Mouse (Mus musculus) testis, adult 2 months (tissue): Measurements from ENCODE around the gene Olfr1419. TPM values are rescaled to one million over a fixed set of nuclear protein-coding genes. Genes with fewer than 3 reads are reported as not detected.
A peak's percentile ranks its signal among the peaks of the same experiment; 100 is the strongest.
"Not testable (repeated sequence)": the region's sequence is repeated elsewhere in the genome, so short reads cannot be mapped to it uniquely, and the experiment has no call there.

Source experiments
- H3K27ac ChIP-seq: fragments of 200-500 bp; 2 replicates; pipeline ENCODE4 v1.5.1; 2012; ENCODE audit warnings: low read depth, low read length; ENCODE audit not compliant: control insufficient read depth, insufficient read depth
- H3K27me3 ChIP-seq: fragments of 200-500 bp; 2 replicates; pipeline ENCODE4 v1.6.1; 2012; ENCODE audit warnings: mild to moderate bottlenecking, low read length, moderate library complexity; ENCODE audit not compliant: control insufficient read depth, insufficient read depth
- H3K36me3 ChIP-seq: fragments of 200-500 bp; 2 replicates; pipeline ENCODE4 v1.6.1; 2012; ENCODE audit warnings: mild to moderate bottlenecking, low read length; ENCODE audit not compliant: control insufficient read depth, insufficient read depth
- H3K4me1 ChIP-seq: fragments of 200-500 bp; 2 replicates; pipeline ENCODE4 v1.6.1; 2012; ENCODE audit warnings: low read length; ENCODE audit not compliant: control insufficient read depth, insufficient read depth
- H3K4me3 ChIP-seq: fragments of 200-500 bp; 2 replicates; pipeline ENCODE4 v1.5.1; 2012; ENCODE audit warnings: low read depth, mild to moderate bottlenecking, low read length, moderate library complexity, mixed read lengths; ENCODE audit not compliant: control insufficient read depth
- CTCF ChIP-seq: fragments of 200-500 bp; IDR thresholded peaks from 2 replicates; pipeline ENCODE4 v1.5.1; 2012; ENCODE audit warnings: low read depth, mild to moderate bottlenecking, inconsistent platforms, low read length, moderate library complexity; ENCODE audit not compliant: control insufficient read depth, insufficient read depth, insufficient replicate concordance
- POLR2A ChIP-seq: fragments of 200-500 bp; IDR thresholded peaks from 2 replicates; pipeline ENCODE4 v1.6.1; 2012; ENCODE audit warnings: low read depth, mild to moderate bottlenecking, inconsistent platforms, low read length, moderate library complexity; ENCODE audit not compliant: control insufficient read depth
- polyA plus RNA-seq: library from polyadenylated mRNA; depleted of rRNA; stranded (reverse); fragments of >200 nt; gene quantifications from 2 replicates; pipeline ENCODE4 v1.2.3, GENCODE M21; 2012; rRNA removed

The Olfr1419 gene
- polyA plus RNA-seq, result 0.05 and 0.06 TPM in 2 replicates

- Histone ChIP-seq H3K4me3 (no peak within 1 kb of the TSS), H3K4me1 (peaks cover 3% of the 10 kb centered on the region; the same call in 1 of the 2 replicates), H3K27ac (no peak within 1 kb of the TSS), H3K27me3 (no peaks in the 10 kb centered on the region), H3K36me3 (no peaks in the 10 kb centered on the region)
- TF ChIP-seq POLR2A, result no peak
- no peak for TF ChIP-seq CTCF
These were observed at the start of gene Olfr1419 for GRCm38 (mm10) chr19:11875006-11875405. TSS of gene Olfr1419 (minus strand) at chr19:11875106.

DNA sequence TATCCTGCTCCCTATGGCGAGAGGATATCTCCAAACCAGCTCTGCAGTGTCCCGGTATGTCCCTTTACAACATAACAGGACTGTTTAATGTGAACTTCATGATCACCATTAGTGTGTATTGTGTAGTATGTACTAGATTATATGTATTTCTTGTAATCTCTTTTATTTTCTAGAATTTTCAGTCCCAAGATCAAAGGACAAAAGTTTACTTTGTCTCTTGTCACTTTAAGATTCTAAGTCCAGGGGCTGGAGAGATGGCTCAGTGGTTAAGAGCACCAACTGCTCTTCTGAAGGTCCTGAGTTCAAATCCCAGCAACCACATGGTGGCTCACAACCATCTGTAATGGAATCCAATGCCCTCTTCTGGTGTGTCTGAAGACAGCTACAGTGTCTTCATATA, 47.6 kb upstream of the Olfr1419 start:
- not testable (repeated sequence) for H3K4me3 ChIP-seq, H3K36me3 ChIP-seq, H3K27me3 ChIP-seq, H3K4me1 ChIP-seq, H3K27ac ChIP-seq

GRCm38 (mm10) chr19:11922068-11922467, 47.2 kb upstream of the Olfr1419 start:
- H3K4me3 ChIP-seq, result no peak overlapping the region
- no peak overlapping the region for H3K27ac ChIP-seq
- TF ChIP-seq POLR2A, result no peak
- no peak for TF ChIP-seq CTCF
- peaks cover 2% of the 10 kb centered on the region; the same call in 1 of the 2 replicates for H3K36me3 ChIP-seq
- no peaks in the 10 kb centered on the region for H3K27me3 ChIP-seq
- no peaks in the 10 kb centered on the region for H3K4me1 ChIP-seq

DNA sequence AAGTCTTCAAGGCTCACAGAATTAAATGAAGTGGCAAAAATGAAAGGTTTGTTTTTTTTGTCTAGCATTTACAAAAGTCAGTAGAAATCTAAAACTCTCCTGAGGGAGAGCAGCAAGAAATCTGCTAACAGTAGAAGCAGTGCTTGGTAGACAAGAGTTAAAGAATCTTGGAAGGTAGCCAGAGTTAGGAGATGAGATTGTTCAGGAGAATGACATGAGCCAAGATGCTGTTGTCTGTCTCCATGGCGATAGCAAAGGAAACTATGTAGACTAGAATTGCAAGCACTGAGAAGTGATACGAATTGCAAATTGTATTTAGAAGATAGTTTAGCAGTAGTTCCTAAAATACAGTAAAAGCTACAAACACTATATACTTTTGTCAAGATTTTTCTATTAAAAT, 40.9 kb upstream of the Olfr1419 start:
- Histone ChIP-seq H3K4me1 (peaks cover 3% of the 10 kb centered on the region), H3K27ac (no peak overlapping the region), H3K36me3 (no peaks in the 10 kb centered on the region; the same call in 1 of the 2 replicates), H3K4me3 (no peak overlapping the region), H3K27me3 (no peaks in the 10 kb centered on the region)
- no peak for TF ChIP-seq POLR2A
- no peak for TF ChIP-seq CTCF

DNA sequence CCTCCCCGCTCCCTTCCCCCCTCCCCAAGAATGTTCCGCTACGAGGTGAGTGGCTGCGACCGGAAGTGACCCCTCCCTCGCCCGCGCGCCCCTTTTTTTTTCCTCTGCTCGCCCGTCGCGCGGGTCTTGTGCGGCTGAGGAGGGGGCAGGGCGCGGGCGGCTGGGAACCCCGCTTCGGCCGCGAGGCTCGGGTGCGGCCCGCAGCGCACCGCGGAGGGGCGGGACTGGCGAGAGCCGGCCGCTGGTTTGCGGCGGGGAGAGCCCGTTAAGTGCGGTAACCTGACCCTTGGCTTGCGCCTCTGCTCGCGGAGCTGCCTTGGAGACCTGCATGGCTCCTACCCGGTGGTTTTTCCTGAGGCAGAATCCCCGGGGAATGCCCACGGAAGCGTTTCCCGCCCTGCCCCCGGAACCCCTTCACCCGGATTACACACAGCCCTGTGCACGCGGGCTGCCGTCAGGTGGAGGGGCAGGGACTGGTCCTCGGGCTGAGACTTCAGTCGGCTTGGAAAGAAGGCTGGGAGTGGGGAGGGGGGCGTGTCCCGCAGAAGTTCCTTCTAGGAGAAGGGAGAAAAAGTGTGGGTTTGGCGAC, 37.7 kb upstream of the Olfr1419 start:
- Histone ChIP-seq H3K36me3 (no peaks in the 10 kb centered on the region), H3K27me3 (no peaks in the 10 kb centered on the region), H3K4me1 (peaks cover 3% of the 10 kb centered on the region), H3K4me3 (peak overlapping the region; percentile 94), H3K27ac (peak overlapping the region; percentile 95)
- TF ChIP-seq POLR2A, result no peak
- no peak for TF ChIP-seq CTCF

DNA sequence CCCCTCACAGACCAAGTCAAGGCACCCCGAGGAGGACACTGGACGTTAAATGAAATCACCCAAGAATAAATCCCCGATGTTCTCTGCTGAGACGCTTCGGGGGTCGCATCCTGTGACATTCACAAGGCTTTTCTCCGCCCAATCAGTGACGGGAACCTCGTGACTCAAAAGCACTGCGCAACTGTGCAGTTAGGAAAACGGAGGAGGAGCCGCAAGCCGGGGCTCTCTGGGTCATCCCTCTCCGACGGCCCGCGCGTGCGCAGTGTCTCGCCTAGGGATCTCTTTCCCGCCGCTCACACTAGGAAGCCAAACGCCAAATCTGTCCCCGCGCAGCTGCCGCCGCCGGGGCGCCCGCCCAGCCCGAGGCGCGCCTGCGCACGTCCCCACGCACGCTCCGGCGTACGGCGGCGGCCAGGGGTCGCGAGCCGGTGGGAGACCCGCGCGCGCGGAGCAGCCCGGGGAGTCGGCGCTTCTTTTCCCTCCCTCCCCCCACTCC, 37.2 kb upstream of the Olfr1419 start, which contains the start of gene Patl1:
Gene Patl1 (plus strand): TSS at position 363 of the 496 bp plus-strand sequence.
- H3K4me3 ChIP-seq, result peak within 1 kb of the TSS; percentile 94
- TF ChIP-seq CTCF, result no peak
- peak; percentile 84 for TF ChIP-seq POLR2A
- H3K36me3 ChIP-seq, result no peaks in the 10 kb centered on the region
- H3K4me1 ChIP-seq, result peaks cover 3% of the 10 kb centered on the region
- peak within 1 kb of the TSS; percentile 95 for H3K27ac ChIP-seq
- H3K27me3 ChIP-seq, result no peaks in the 10 kb centered on the region

- Histone ChIP-seq H3K27ac (peak overlapping the region; percentile 91), H3K4me3 (peak overlapping the region; percentile 94), H3K36me3 (no peaks in the 10 kb centered on the region), H3K4me1 (peaks cover 3% of the 10 kb centered on the region), H3K27me3 (no peaks in the 10 kb centered on the region)
- TF ChIP-seq POLR2A (no peak), CTCF (no peak)
These were observed 36.7 kb upstream of the Olfr1419 start for GRCm38 (mm10) chr19:11911603-11912002.
